ENCODE assay signal across 16 mouse cellular contexts in genomic region chr13:16769409-16769808, GRCm38 (mm10).
"Had no signal": no experiment of that assay in that cellular context is flagged by ENCODE, and none has a peak within 500 bp of the region (broad histone marks: within the 10 kb centered on the region; RNA-seq: fewer than 3 reads in every experiment).

No protein-coding gene starts in this region.

- H3K27me3 ChIP-seq: kidney, embryonic 15.5 days; limb, embryonic 15.5 days; liver, embryonic 13.5 days; lung, embryonic 15.5 days; megakaryocyte, embryonic 14.5 days; midbrain, embryonic 13.5 days; neural tube, embryonic 13.5 days had no signal

- H3K4me3 ChIP-seq: kidney, embryonic 15.5 days; left cerebral cortex, adult 2 months; limb, embryonic 15.5 days; liver, embryonic 13.5 days; lung, embryonic 15.5 days; megakaryocyte, embryonic 14.5 days; midbrain, embryonic 13.5 days; neural tube, embryonic 13.5 days had no signal

- ATAC-seq: liver, postnatal 0 days; midbrain, embryonic 13.5 days had no signal

- H3K27ac ChIP-seq: kidney, embryonic 15.5 days; left cerebral cortex, adult 2 months; limb, embryonic 15.5 days; liver, embryonic 13.5 days; lung, embryonic 15.5 days; macrophage; midbrain, embryonic 13.5 days; neural tube, embryonic 13.5 days had no signal

- H3K36me3 ChIP-seq: kidney, embryonic 15.5 days; limb, embryonic 15.5 days; liver, embryonic 13.5 days; lung, embryonic 15.5 days; midbrain, embryonic 13.5 days; neural tube, embryonic 13.5 days had no signal

- H3K9ac ChIP-seq: kidney, embryonic 15.5 days; limb, embryonic 15.5 days; liver, embryonic 13.5 days; liver, postnatal 0 days; lung, embryonic 15.5 days; midbrain, embryonic 13.5 days; neural tube, embryonic 13.5 days had no signal

- DNase-seq: kidney, adult 2 months; kidney, postnatal 14 days; liver, embryonic 13.5 days; liver, postnatal 0 days; lung, postnatal 14 days; right cerebral cortex, postnatal 14 days; thymus, adult 18-20 months; thymus, postnatal 14 days had no signal

- H3K4me1 ChIP-seq: kidney, embryonic 15.5 days; limb, embryonic 15.5 days; liver, embryonic 13.5 days; lung, embryonic 15.5 days; megakaryocyte, embryonic 14.5 days; neural tube, embryonic 13.5 days had no signal

- H3K4me2 ChIP-seq: kidney, embryonic 15.5 days; limb, embryonic 15.5 days; liver, embryonic 13.5 days; lung, embryonic 15.5 days; midbrain, embryonic 13.5 days; neural tube, embryonic 13.5 days had no signal

- H3K9me3 ChIP-seq: kidney, embryonic 15.5 days; limb, embryonic 15.5 days; liver, embryonic 13.5 days; lung, embryonic 15.5 days; megakaryocyte, embryonic 14.5 days; midbrain, embryonic 13.5 days; neural tube, embryonic 13.5 days had no signal
